ENCODE assay signal across 8 mouse cellular contexts in the genomic region with DNA sequence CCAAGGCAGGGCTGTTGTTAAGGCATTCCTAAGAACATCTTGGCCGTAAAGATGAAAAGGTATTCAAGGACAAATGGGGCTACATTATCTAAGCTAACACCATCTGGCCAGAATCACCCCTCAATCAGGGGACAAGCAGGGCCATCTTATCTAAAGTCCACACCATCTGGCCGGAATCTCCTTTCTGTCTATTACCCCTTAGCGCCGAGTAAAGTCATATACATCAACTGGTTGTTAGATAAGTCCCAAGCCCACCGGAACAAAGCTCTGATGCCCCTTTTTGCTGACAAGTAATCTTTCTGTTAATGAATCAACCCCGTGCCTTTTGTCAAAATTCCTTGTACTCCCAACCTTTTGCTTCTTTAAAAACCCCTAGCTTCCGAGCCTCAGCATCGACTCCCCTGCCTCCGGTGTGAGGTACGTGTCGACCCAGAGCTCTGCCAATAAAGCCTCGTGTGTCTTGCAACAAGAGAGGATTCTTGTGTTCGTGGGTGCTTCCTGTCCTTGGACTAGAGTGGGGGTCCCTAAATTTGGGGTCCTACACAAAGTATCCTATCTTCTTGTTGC.
DNase-seq lines count a peak whose midpoint lies in the region; ATAC-seq and TF ChIP-seq lines count a peak whose summit lies in the region.
"Not testable (repeated sequence)": the region's sequence is repeated elsewhere in the genome, so short reads cannot be mapped to it uniquely, and the experiment has no call there.

No protein-coding gene starts in this region.

- not testable (repeated sequence) for H3K9me3 ChIP-seq in hindbrain, postnatal 0 days (ENCODE audit: low read length); midbrain, embryonic 11.5 days (ENCODE audit: control insufficient read depth, low read length); stomach, postnatal 0 days (ENCODE audit: control insufficient read depth, low read length)

- H3K9ac ChIP-seq in hindbrain, postnatal 0 days (replicated peaks; ENCODE audit: low read length); midbrain, embryonic 11.5 days (ENCODE audit: low read length); stomach, postnatal 0 days (ENCODE audit: low read length): not testable (repeated sequence)

- not testable (repeated sequence) for H3K27ac ChIP-seq in gastrocnemius, adult 2 months; hindbrain, postnatal 0 days; midbrain, embryonic 11.5 days (ENCODE audit: low read depth, low read length); stomach, postnatal 0 days (replicated peaks)

- H3K27me3 ChIP-seq in hindbrain, postnatal 0 days (ENCODE audit: insufficient read depth, low read length); midbrain, embryonic 11.5 days (ENCODE audit: control insufficient read depth, insufficient read depth, low read length); stomach, postnatal 0 days (ENCODE audit: control insufficient read depth, insufficient read depth, low read length): not testable (repeated sequence)

- intact Hi-C loops in gastrocnemius, adult 2 months (cut with DNase I) = not testable (repeated sequence)

- DNase-seq in T-cell, adult 2 months (ENCODE audit: low spot score) = peak; percentile 36
- peak; percentile 80 for DNase-seq in cerebellum, adult 9-10 months
- peak; percentile 42 for DNase-seq in gastrocnemius, adult 2 months
- peak; percentile 1 for DNase-seq in hindbrain, postnatal 0 days (ENCODE audit: low spot score)
- DNase-seq in layer of hippocampus, postnatal 14 days (ENCODE audit: low spot score in 2 of 2) = peak; percentile 3 to 40
- peak; percentile 80 for DNase-seq in midbrain, embryonic 11.5 days (ENCODE audit: low spot score, missing footprints)
- DNase-seq in stomach, postnatal 0 days (ENCODE audit: low spot score) = peak; percentile 5
- DNase-seq in urinary bladder, postnatal 36 days (ENCODE audit: low spot score in 2 of 2) = peak; percentile 30 to 37

- not testable (repeated sequence) for ATAC-seq in hindbrain, postnatal 0 days; midbrain, embryonic 11.5 days (ENCODE audit: low FRiP score); stomach, postnatal 0 days (ENCODE audit: low FRiP score, low TSS enrichment)

- H3K4me3 ChIP-seq in gastrocnemius, adult 2 months; hindbrain, postnatal 0 days (ENCODE audit: low read length); midbrain, embryonic 11.5 days (ENCODE audit: low read depth, low read length); stomach, postnatal 0 days (ENCODE audit: low read depth, low read length): not testable (repeated sequence)

- H3K36me3 ChIP-seq in hindbrain, postnatal 0 days (ENCODE audit: insufficient read depth, low read length); midbrain, embryonic 11.5 days (ENCODE audit: control insufficient read depth, insufficient read depth, low read length); stomach, postnatal 0 days (ENCODE audit: control insufficient read depth, insufficient read depth, low read length): not testable (repeated sequence)

- TF ChIP-seq CTCF in gastrocnemius, adult 2 months (IDR thresholded peaks at IDR 0.05); hindbrain, postnatal 0 days (IDR thresholded peaks at IDR 0.05; ENCODE audit: low read depth); stomach, postnatal 0 days (IDR thresholded peaks at IDR 0.05; ENCODE audit: low read depth): not testable (repeated sequence)

- not testable (repeated sequence) for TF ChIP-seq EP300 in stomach, postnatal 0 days (optimal IDR thresholded peaks at IDR 0.05)

- H3K4me2 ChIP-seq in hindbrain, postnatal 0 days (ENCODE audit: low read depth, low read length); midbrain, embryonic 11.5 days; stomach, postnatal 0 days (replicated peaks; ENCODE audit: low read depth): not testable (repeated sequence)

- H3K4me1 ChIP-seq in hindbrain, postnatal 0 days (ENCODE audit: insufficient read depth, low read length); midbrain, embryonic 11.5 days (ENCODE audit: control insufficient read depth, insufficient read depth, low read length); stomach, postnatal 0 days (replicated peaks; ENCODE audit: control insufficient read depth, insufficient read depth): not testable (repeated sequence)

- WGBS in hindbrain, postnatal 0 days = 79% methylated on average over 11 of the region's 13 CpGs
- WGBS in midbrain, embryonic 11.5 days = 87% methylated on average over 11 of the region's 13 CpGs
- 84% methylated on average over 11 of the region's 13 CpGs for WGBS in stomach, postnatal 0 days

Comparison
In these comparisons a context has a peak if more than half of its experiments do, and no peak if none do; other contexts are left out.
1. DNase-seq: peak in every context shown above with its lines; median percentile 80 in cerebellum, adult 9-10 months; 80 in midbrain, embryonic 11.5 days; 42 in gastrocnemius, adult 2 months; 36 in T-cell, adult 2 months; 34 in urinary bladder, postnatal 36 days; 22 in layer of hippocampus, postnatal 14 days; 5 in stomach, postnatal 0 days; 1 in hindbrain, postnatal 0 days.